Mouse (Mus musculus) small intestine, adult 2 months (tissue): ENCODE measurements around the gene Luc7l3. TPM values are rescaled to one million over a fixed set of nuclear protein-coding genes. Genes with fewer than 3 reads are reported as not detected.

Source experiments
- H3K27ac ChIP-seq: fragments of 200-500 bp; 2 replicates; pipeline ENCODE4 v1.5.1; 2012; ENCODE audit warnings: low read depth, low read length, control low read depth, inconsistent platforms; ENCODE audit not compliant: insufficient read depth
- H3K27me3 ChIP-seq: fragments of 200-500 bp; 2 replicates; pipeline ENCODE4 v1.6.1; 2012; ENCODE audit warnings: mild to moderate bottlenecking, moderate library complexity, low read length, inconsistent platforms; ENCODE audit not compliant: control insufficient read depth, insufficient read depth
- H3K36me3 ChIP-seq: fragments of 200-500 bp; 2 replicates; pipeline ENCODE4 v1.6.1; 2012; ENCODE audit warnings: mild to moderate bottlenecking, low read length, control low read depth, inconsistent platforms; ENCODE audit not compliant: control insufficient read depth, insufficient read depth
- H3K4me1 ChIP-seq: fragments of 200-500 bp; 2 replicates; pipeline ENCODE4 v1.6.1; 2012; ENCODE audit warnings: low read length, inconsistent platforms, mixed read lengths; ENCODE audit not compliant: control insufficient read depth, insufficient read depth, insufficient read length
- H3K4me3 ChIP-seq: fragments of 200-500 bp; 2 replicates; pipeline ENCODE4 v1.5.1; 2012; ENCODE audit warnings: low read depth, mild to moderate bottlenecking, control low read depth, inconsistent platforms, low read length, moderate library complexity
- CTCF ChIP-seq: fragments of 200-500 bp; IDR thresholded peaks from 2 replicates; pipeline ENCODE4 v1.5.1; 2012; ENCODE audit warnings: low read depth, mild to moderate bottlenecking, control low read depth, inconsistent platforms, low read length, moderate library complexity, mixed read lengths; ENCODE audit not compliant: insufficient replicate concordance, insufficient read length; ENCODE audit errors: extremely low read depth
- POLR2A ChIP-seq: fragments of 200-500 bp; IDR thresholded peaks from 2 replicates; pipeline ENCODE4 v1.6.1; 2012; ENCODE audit warnings: low read depth, mild to moderate bottlenecking, control low read depth, inconsistent platforms, low read length, moderate library complexity
- WGBS: fragments of 180-500 bp; shearing (Covaris S2); methylation state at CpG from one replicate; pipeline ENCODE4 v1.1.7; 2018; 5-methylcytosine and 5-hydroxymethylcytosine counted together
- polyA plus RNA-seq: library from polyadenylated mRNA; depleted of rRNA; stranded (reverse); fragments of >200 nt; gene quantifications from 2 replicates; pipeline ENCODE4 v1.2.3, GENCODE M21; 2012

Gene Luc7l3
- polyA plus RNA-seq, 1 experiment, result 1.4 TPM

DNA sequence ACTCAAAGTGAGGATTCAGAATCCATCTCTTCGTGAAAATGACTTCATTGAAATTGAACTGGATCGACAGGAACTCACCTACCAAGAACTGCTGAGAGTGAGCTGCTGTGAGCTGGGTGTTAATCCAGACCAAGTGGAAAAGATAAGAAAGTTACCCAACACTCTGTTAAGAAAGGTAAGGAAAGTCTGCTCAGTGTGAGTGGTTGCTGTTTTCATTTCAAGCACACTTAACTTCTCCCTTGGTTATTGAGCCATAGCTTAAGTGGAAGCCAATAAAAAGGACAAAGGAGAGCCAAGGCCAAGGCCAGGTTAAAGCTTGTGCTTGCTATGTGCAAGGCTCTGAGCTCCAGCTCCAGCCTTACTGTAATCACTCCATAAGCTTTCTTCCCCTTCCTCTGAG is 16.6 kb upstream of the Luc7l3 start:
- Histone ChIP-seq H3K4me1 (peaks cover 10% of the 10 kb centered on the region; the same call in 1 of the 2 replicates), H3K4me3 (no peak overlapping the region), H3K27ac (no peak overlapping the region), H3K27me3 (no peaks in the 10 kb centered on the region), H3K36me3 (peaks cover 24% of the 10 kb centered on the region)
- TF ChIP-seq POLR2A (no peak), CTCF (no peak)
- WGBS, result 82% methylated on average over 2 of the region's 2 CpGs

DNA sequence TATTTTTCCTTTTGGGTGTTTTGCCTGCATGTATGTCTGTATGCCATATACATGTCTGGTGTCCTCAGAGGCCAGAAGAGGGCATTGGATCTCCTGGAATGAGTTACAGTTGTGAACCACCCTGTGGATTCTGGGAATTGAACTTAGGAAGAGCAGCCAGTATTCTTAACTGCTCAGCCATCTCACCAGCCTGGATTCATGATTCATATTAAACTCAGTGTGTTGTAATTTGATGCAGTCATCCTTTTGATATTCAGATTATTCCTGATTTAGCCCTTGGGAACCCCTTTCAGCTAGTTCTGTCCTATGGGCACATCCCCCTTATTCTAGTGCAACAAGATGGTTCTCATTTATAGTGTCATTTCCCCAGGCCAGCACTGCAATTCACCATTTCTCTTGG is 14.8 kb upstream of the Luc7l3 start:
- no peak overlapping the region for H3K27ac ChIP-seq
- no peaks in the 10 kb centered on the region for H3K27me3 ChIP-seq
- TF ChIP-seq POLR2A (no peak), CTCF (no peak)
- H3K4me1 ChIP-seq, result peaks cover 10% of the 10 kb centered on the region; the same call in 1 of the 2 replicates
- H3K36me3 ChIP-seq, result peaks cover 25% of the 10 kb centered on the region
- no peak overlapping the region for H3K4me3 ChIP-seq

DNA sequence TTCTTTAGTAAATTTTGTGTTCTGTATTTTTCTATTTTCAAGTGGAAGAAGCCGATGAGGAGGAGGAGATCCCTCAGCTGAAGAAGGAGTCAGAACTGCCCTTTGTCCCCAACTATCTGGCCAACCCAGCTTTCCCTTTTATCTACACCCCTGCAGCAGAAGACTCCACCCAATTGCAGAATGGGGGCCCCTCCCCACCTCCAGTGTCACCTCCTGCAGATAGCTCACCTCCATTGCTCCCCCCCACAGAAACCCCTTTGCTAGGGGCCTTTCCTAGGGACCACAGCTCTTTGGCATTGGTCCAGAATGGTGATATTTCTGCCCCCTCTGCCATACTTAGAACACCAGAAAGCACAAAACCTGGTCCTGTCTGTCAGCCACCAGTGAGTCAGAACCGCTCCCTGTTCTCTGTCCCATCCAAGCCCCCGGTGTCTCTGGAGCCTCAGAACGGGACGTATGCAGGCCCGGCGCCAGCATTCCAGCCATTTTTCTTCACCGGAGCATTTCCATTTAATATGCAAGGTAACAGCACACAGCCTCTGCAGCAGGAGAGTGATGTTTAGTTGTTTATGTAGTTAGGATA is 12.7 kb upstream of the Luc7l3 start:
- TF ChIP-seq CTCF (no peak), POLR2A (no peak)
- Histone ChIP-seq H3K36me3 (peaks cover 20% of the 10 kb centered on the region), H3K27me3 (no peaks in the 10 kb centered on the region), H3K27ac (peak overlapping the region; percentile 32; the same call in 1 of the 2 replicates), H3K4me1 (peaks cover 21% of the 10 kb centered on the region; the same call in 1 of the 2 replicates), H3K4me3 (no peak overlapping the region)
- WGBS, result 59% methylated on average over 8 of the region's 8 CpGs

DNA sequence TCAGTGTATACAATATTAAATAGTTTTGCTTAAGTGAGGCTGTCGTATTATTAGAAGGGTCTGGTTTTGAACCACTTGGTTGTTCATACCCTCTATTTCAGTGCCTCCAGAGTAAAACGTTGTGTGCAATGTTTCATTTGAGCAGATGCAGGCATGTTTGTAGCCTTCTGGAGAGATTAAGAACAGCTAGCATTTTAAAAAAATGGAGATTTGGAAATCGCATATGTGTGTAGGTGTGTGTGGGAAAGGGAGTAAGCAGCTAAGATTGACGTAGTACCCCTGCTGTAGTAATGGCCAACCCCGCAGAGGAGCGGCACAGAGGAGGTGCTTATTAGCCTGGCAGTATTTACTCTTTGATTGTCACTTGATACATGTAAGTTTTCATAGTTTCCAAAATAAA is 10.9 kb upstream of the Luc7l3 start:
- Histone ChIP-seq H3K4me1 (peaks cover 21% of the 10 kb centered on the region; the same call in 1 of the 2 replicates), H3K36me3 (peaks cover 11% of the 10 kb centered on the region), H3K4me3 (no peak overlapping the region), H3K27ac (no peak overlapping the region), H3K27me3 (no peaks in the 10 kb centered on the region)
- no peak for TF ChIP-seq POLR2A
- no peak for TF ChIP-seq CTCF
- WGBS, result 75% methylated on average over 6 of the region's 6 CpGs

DNA sequence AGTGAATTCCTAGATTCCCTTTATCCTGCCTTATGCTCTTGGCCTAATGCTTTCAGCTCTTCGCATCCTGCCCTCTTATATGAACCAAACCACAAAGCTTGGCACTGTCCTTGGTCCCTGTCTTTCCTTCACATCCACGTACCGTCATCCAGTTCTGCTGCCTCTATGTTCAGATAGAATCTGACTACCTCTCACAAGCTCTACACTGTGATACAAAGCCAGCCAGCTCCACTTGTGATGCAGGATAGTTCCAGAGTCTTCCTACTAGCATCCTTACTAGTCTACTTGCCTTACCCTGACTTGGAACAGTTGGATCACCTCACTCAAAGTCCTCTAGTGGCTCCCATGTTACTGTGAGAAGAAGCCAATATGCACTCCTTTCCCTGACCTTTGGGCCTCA is 8.4 kb upstream of the Luc7l3 start:
- Histone ChIP-seq H3K27ac (peak overlapping the region; percentile 91), H3K4me3 (no peak overlapping the region), H3K36me3 (peaks cover 6% of the 10 kb centered on the region), H3K4me1 (peaks cover 21% of the 10 kb centered on the region; the same call in 1 of the 2 replicates), H3K27me3 (no peaks in the 10 kb centered on the region)
- WGBS, result 55% methylated on average over 3 of the region's 3 CpGs
- TF ChIP-seq POLR2A, result no peak
- TF ChIP-seq CTCF, result no peak

DNA sequence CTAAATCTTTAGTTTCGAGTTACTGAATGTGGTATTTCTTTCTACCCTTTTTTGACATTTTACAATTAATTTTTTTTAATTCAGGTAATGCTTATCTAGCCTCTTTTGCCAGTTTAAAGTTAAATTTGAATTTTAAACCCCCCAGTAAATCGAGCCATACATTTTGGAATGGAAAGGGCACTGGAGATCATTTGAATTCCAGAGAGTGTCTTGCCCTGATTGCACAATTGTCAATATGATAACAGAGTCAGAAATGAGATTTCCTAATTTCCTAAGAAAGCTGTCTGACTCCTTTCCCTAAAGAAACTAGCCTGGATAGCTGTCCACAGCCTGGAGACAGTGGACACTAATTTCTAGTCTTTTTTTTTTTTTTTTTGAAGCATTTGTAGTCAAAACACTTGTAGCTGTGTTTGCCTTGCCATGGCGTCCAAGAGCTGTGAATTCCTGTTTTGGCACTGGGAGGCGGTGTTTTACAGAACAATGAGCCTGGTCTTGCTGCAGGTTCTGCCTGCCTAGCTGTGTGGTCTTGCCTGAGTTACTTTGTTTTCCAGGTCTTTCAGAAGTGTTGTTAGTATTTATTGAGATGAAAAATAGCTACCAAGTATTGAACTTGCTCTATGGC is 7.6 kb upstream of the Luc7l3 start:
- 37% methylated on average over 4 of the region's 4 CpGs for WGBS
- TF ChIP-seq POLR2A (no peak), CTCF (peak; percentile 20; the same call in 1 of the 2 replicates)
- peaks cover 2% of the 10 kb centered on the region for H3K36me3 ChIP-seq
- no peaks in the 10 kb centered on the region for H3K27me3 ChIP-seq
- peak overlapping the region; percentile 56; the same call in 1 of the 2 replicates for H3K27ac ChIP-seq
- H3K4me1 ChIP-seq, result peaks cover 18% of the 10 kb centered on the region; the same call in 1 of the 2 replicates
- no peak overlapping the region for H3K4me3 ChIP-seq

DNA sequence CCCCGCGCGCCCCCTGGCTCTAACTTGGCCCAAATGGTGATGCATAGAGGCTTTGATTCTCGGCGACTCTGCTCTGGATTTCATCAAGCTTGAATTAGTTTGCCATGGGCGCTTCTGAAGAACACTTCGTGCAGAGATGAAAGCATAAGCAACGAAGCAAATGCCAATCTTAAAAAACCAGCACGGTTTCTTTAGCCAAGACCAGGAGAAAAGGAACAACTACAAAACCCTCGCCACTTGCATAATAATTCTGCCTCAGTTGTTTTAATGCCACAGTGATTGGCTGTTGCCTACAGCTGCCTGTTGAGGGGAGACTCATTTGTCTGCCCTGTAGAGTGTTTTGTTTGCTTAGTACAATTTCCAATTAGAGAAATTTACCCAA is 6.8 kb upstream of the Luc7l3 start:
- peaks cover 1% of the 10 kb centered on the region; the same call in 1 of the 2 replicates for H3K36me3 ChIP-seq

More for the DNA sequence above, 6.8 kb upstream of the Luc7l3 start:
- H3K4me3 ChIP-seq, result peak overlapping the region; percentile 73
- TF ChIP-seq POLR2A (no peak), CTCF (no peak)
- H3K27ac ChIP-seq, result peak overlapping the region; percentile 56
- peaks cover 14% of the 10 kb centered on the region; the same call in 1 of the 2 replicates for H3K4me1 ChIP-seq
- WGBS, result 4% methylated on average over 10 of the region's 10 CpGs
- no peaks in the 10 kb centered on the region for H3K27me3 ChIP-seq
